Mouse (Mus musculus): ENCODE results near the gene Vmn1r231. TPM values are rescaled to one million over a fixed set of nuclear protein-coding genes. Genes with fewer than 3 reads are reported as not detected.
A peak's percentile ranks its signal among the peaks of the same experiment; 100 is the strongest.

Vmn1r231 gene
- not detected in 2 replicates for polyA plus RNA-seq (2015; fragmentation: Nextera tagmentation; extraction: Ambion mirVana)

GRCm38 (mm10) chr17:20904991-20905390 is at the start of gene Vmn1r231:
TSS of gene Vmn1r231 (minus strand) at chr17:20905091.
- ATAC-seq: no peak
- Histone ChIP-seq H3K27me3 (replicated peaks) (no peaks in the 10 kb centered on the region), H3K4me3 (replicated peaks) (no peak within 1 kb of the TSS), H3K4me1 (replicated peaks) (no peaks in the 10 kb centered on the region), H3K9ac (no peak within 1 kb of the TSS), H3K36me3 (no peaks in the 10 kb centered on the region), H3K9me3 (no peaks in the 10 kb centered on the region), H3K4me2 (replicated peaks) (no peak within 1 kb of the TSS), H3K27ac (no peak within 1 kb of the TSS)
- WGBS: 62% methylated on average over 2 of the region's 2 CpGs

- no peaks in the 10 kb centered on the region for H3K9me3 ChIP-seq
Observed at GRCm38 (mm10) chr17:20946636-20947035, 41.7 kb upstream of the Vmn1r231 start.

GRCm38 (mm10) chr17:20946026-20946565 is 41.2 kb upstream of the Vmn1r231 start:
- Histone ChIP-seq H3K4me1 (replicated peaks) (peaks cover 19% of the 10 kb centered on the region; the same call in 1 of the 2 replicates), H3K4me3 (replicated peaks) (peak overlapping the region; percentile 67), H3K27me3 (replicated peaks) (no peaks in the 10 kb centered on the region), H3K9me3 (no peaks in the 10 kb centered on the region), H3K27ac (peak overlapping the region; percentile 98), H3K9ac (peak overlapping the region; percentile 77), H3K4me2 (replicated peaks) (peak overlapping the region; percentile 75), H3K36me3 (no peaks in the 10 kb centered on the region)
- peak; percentile 3; the same call in 1 of the 2 replicates for ATAC-seq
- WGBS: 1% methylated on average over 13 of the region's 13 CpGs

More at GRCm38 (mm10) chr17:20946636-20947035, 41.7 kb upstream of the Vmn1r231 start:
- H3K27ac ChIP-seq: no peak overlapping the region
- no peaks in the 10 kb centered on the region for H3K27me3 ChIP-seq (replicated peaks)
- H3K9ac ChIP-seq: peak overlapping the region; percentile 77; the same call in 1 of the 2 replicates
- H3K36me3 ChIP-seq: no peaks in the 10 kb centered on the region
- peaks cover 19% of the 10 kb centered on the region; the same call in 1 of the 2 replicates for H3K4me1 ChIP-seq (replicated peaks)
- ATAC-seq: no peak
- peak overlapping the region; percentile 67 for H3K4me3 ChIP-seq (replicated peaks)
- peak overlapping the region; percentile 75 for H3K4me2 ChIP-seq (replicated peaks)

GRCm38 (mm10) chr17:20944985-20945891 is 40.3 kb upstream of the Vmn1r231 start, which contains the start of gene Ppp2r1a:
TSS of gene Ppp2r1a (plus strand) at chr17:20945311.
- H3K9ac ChIP-seq: peak within 1 kb of the TSS; percentile 77
- peak within 1 kb of the TSS; percentile 98 for H3K27ac ChIP-seq
- no peaks in the 10 kb centered on the region for H3K9me3 ChIP-seq
- peak within 1 kb of the TSS; percentile 67 for H3K4me3 ChIP-seq (replicated peaks)
- no peaks in the 10 kb centered on the region for H3K27me3 ChIP-seq (replicated peaks)
- peak within 1 kb of the TSS; percentile 75 for H3K4me2 ChIP-seq (replicated peaks)
- ATAC-seq: peak; percentile 99
- peaks cover 19% of the 10 kb centered on the region; the same call in 1 of the 2 replicates for H3K4me1 ChIP-seq (replicated peaks)
- no peaks in the 10 kb centered on the region for H3K36me3 ChIP-seq
- under 1% methylated on average over 69 of the region's 69 CpGs for WGBS

- H3K9ac ChIP-seq: peak overlapping the region; percentile 47
- 52% methylated on average over 3 of the region's 3 CpGs for WGBS
Observed at GRCm38 (mm10) chr17:20944226-20944625, 39.3 kb upstream of the Vmn1r231 start.

GRCm38 (mm10) chr17:20919614-20920013 is 14.7 kb upstream of the Vmn1r231 start, which contains the start of gene Vmn1r232:
TSS of gene Vmn1r232 (minus strand) at chr17:20919714.
- no peak within 1 kb of the TSS for H3K9ac ChIP-seq
- ATAC-seq: no peak
- H3K4me3 ChIP-seq (replicated peaks): no peak within 1 kb of the TSS
- no peaks in the 10 kb centered on the region for H3K9me3 ChIP-seq
- H3K27ac ChIP-seq: no peak within 1 kb of the TSS
- no peaks in the 10 kb centered on the region for H3K27me3 ChIP-seq (replicated peaks)
- 50% methylated on average over 1 of the region's 1 CpGs for WGBS
- H3K4me1 ChIP-seq (replicated peaks): no peaks in the 10 kb centered on the region
- H3K36me3 ChIP-seq: no peaks in the 10 kb centered on the region
- no peak within 1 kb of the TSS for H3K4me2 ChIP-seq (replicated peaks)

More at GRCm38 (mm10) chr17:20944226-20944625, 39.3 kb upstream of the Vmn1r231 start:
- no peaks in the 10 kb centered on the region for H3K9me3 ChIP-seq
- H3K36me3 ChIP-seq: no peaks in the 10 kb centered on the region
- H3K27me3 ChIP-seq (replicated peaks): no peaks in the 10 kb centered on the region
- H3K4me1 ChIP-seq (replicated peaks): peaks cover 16% of the 10 kb centered on the region; the same call in 1 of the 2 replicates
- ATAC-seq: no peak
- peak overlapping the region; percentile 94 for H3K27ac ChIP-seq
- peak overlapping the region; percentile 59 for H3K4me2 ChIP-seq (replicated peaks)
- peak overlapping the region; percentile 67 for H3K4me3 ChIP-seq (replicated peaks)

GRCm38 (mm10) chr17:20840144-20840543 is 64.7 kb downstream of the Vmn1r231 start, which contains the start of gene Vmn1r230:
TSS of gene Vmn1r230 (plus strand) at chr17:20840444.
- H3K4me2 ChIP-seq (replicated peaks): no peak within 1 kb of the TSS
- ATAC-seq: no peak
- 15% methylated on average over 1 of the region's 1 CpGs for WGBS
- no peaks in the 10 kb centered on the region for H3K4me1 ChIP-seq (replicated peaks)
- no peaks in the 10 kb centered on the region for H3K9me3 ChIP-seq
- no peak within 1 kb of the TSS for H3K9ac ChIP-seq
- H3K27ac ChIP-seq: no peak within 1 kb of the TSS
- no peak within 1 kb of the TSS for H3K4me3 ChIP-seq (replicated peaks)
- no peaks in the 10 kb centered on the region for H3K36me3 ChIP-seq
- H3K27me3 ChIP-seq (replicated peaks): no peaks in the 10 kb centered on the region

Other genes with a start within 250 kb of the Vmn1r231 start
- not detected in 2 replicates for gene Vmn1r226, start 222.2 kb downstream of the Vmn1r231 start, polyA plus RNA-seq (2015; fragmentation: Nextera tagmentation; extraction: Ambion mirVana)
- gene Vmn1r227, start 175.2 kb downstream of the Vmn1r231 start, polyA plus RNA-seq (2015; fragmentation: Nextera tagmentation; extraction: Ambion mirVana): not detected in 2 replicates
- not detected in 2 replicates for gene Vmn1r228, start 118.9 kb downstream of the Vmn1r231 start, polyA plus RNA-seq (2015; fragmentation: Nextera tagmentation; extraction: Ambion mirVana)
- not detected in 2 replicates for gene Vmn1r229, start 93.5 kb downstream of the Vmn1r231 start, polyA plus RNA-seq (2015; fragmentation: Nextera tagmentation; extraction: Ambion mirVana)
- gene Vmn1r230, start 64.6 kb downstream of the Vmn1r231 start, polyA plus RNA-seq (2015; fragmentation: Nextera tagmentation; extraction: Ambion mirVana): not detected in 2 replicates
- gene Vmn1r232, start 14.6 kb upstream of the Vmn1r231 start, polyA plus RNA-seq (2015; fragmentation: Nextera tagmentation; extraction: Ambion mirVana): not detected in 2 replicates
- 337 and 339 TPM in 2 replicates for gene Ppp2r1a, start 40.2 kb upstream of the Vmn1r231 start, polyA plus RNA-seq (2015; fragmentation: Nextera tagmentation; extraction: Ambion mirVana)
- gene Vmn1r233, start 91.4 kb upstream of the Vmn1r231 start, polyA plus RNA-seq (2015; fragmentation: Nextera tagmentation; extraction: Ambion mirVana): not detected in 2 replicates
- gene Zfp160, start 103.8 kb upstream of the Vmn1r231 start, polyA plus RNA-seq (2015; fragmentation: Nextera tagmentation; extraction: Ambion mirVana): 10.2 and 11.3 TPM in 2 replicates

All from intestine, embryonic 15.5 days (tissue).